Mouse (Mus musculus) hindbrain, embryonic 16.5 days (tissue): Measurements from ENCODE around the gene Gata2. TPM values are rescaled to one million over a fixed set of nuclear protein-coding genes. Genes with fewer than 3 reads are reported as not detected.

Source experiments
- ATAC-seq: fragments of 200-750 bp; cut with Nextera tagmentation; 2 replicates; pipeline ENCODE4 v1.8.0; 2017; ENCODE audit warnings: moderate TSS enrichment, moderate library complexity
- H3K27ac ChIP-seq: fragments of 300-500 bp; sonication (generic); 2 replicates; pipeline ENCODE4 v1.5.1; 2014; ENCODE audit warnings: low read depth, mild to moderate bottlenecking, control low read depth, low read length, moderate library complexity
- H3K27me3 ChIP-seq: fragments of 300-500 bp; sonication (generic); replicated peaks from 2 replicates; pipeline ENCODE4 v1.6.1; 2014; ENCODE audit warnings: low read length; ENCODE audit not compliant: control insufficient read depth, insufficient read depth
- H3K36me3 ChIP-seq: fragments of 300-500 bp; sonication (generic); 2 replicates; pipeline ENCODE4 v1.6.1; 2014; ENCODE audit warnings: mild to moderate bottlenecking, low read length, moderate library complexity, mixed read lengths; ENCODE audit not compliant: control insufficient read depth, insufficient read depth
- H3K4me1 ChIP-seq: fragments of 300-500 bp; sonication (generic); 2 replicates; pipeline ENCODE4 v1.6.1; 2014; ENCODE audit warnings: low read depth, low read length; ENCODE audit not compliant: control insufficient read depth, insufficient read depth
- H3K4me2 ChIP-seq: fragments of 300-500 bp; sonication (generic); 2 replicates; pipeline ENCODE4 v1.6.1; 2014; ENCODE audit warnings: mild to moderate bottlenecking, low read length, control low read depth, moderate library complexity
- H3K4me3 ChIP-seq: fragments of 300-500 bp; sonication (generic); 2 replicates; pipeline ENCODE4 v1.5.1; 2014; ENCODE audit warnings: mild to moderate bottlenecking, low read length, control low read depth, moderate library complexity
- H3K9ac ChIP-seq: fragments of 300-500 bp; sonication (generic); 2 replicates; pipeline ENCODE4 v1.6.1; 2014; ENCODE audit warnings: low read depth, mild to moderate bottlenecking, control low read depth, low read length, moderate library complexity
- H3K9me3 ChIP-seq: fragments of 300-500 bp; sonication (generic); 2 replicates; pipeline ENCODE4 v1.6.1; 2014; ENCODE audit warnings: mild to moderate bottlenecking, low read length, moderate library complexity; ENCODE audit not compliant: control insufficient read depth
- WGBS: fragments of 180-500 bp; shearing (Covaris S2); extraction: QIAGEN DNeasy Blood & Tissue Kit; methylation state at CpG from one replicate; pipeline ENCODE4 v1.1.7; 2014; 5-methylcytosine and 5-hydroxymethylcytosine counted together
- polyA plus RNA-seq: library from polyadenylated mRNA; unstranded; fragments of >200 nt; fragmentation: Nextera tagmentation; extraction: Ambion mirVana; gene quantifications from 2 replicates; pipeline ENCODE4 v1.2.1, GENCODE M21; 2015

Gata2 gene
- polyA plus RNA-seq, 1 experiment from 2014 or later = 14.1 TPM

- no peak overlapping the region for H3K9ac ChIP-seq
- peaks cover 2% of the 10 kb centered on the region; the same call in 1 of the 2 replicates for H3K9me3 ChIP-seq
- no peak overlapping the region for H3K4me2 ChIP-seq
- WGBS = 18% methylated on average over 4 of the region's 4 CpGs
- no peaks in the 10 kb centered on the region for H3K36me3 ChIP-seq
- no peak overlapping the region for H3K4me3 ChIP-seq
- no peaks in the 10 kb centered on the region for H3K4me1 ChIP-seq
- no peak overlapping the region for H3K27ac ChIP-seq
- no peak for ATAC-seq
- H3K27me3 ChIP-seq = no peaks in the 10 kb centered on the region; the same call in 1 of the 2 replicates
Observed at GRCm38 (mm10) chr6:88219094-88219493, 25.4 kb downstream of the Gata2 start.

- no peaks in the 10 kb centered on the region for H3K36me3 ChIP-seq
- peaks cover 2% of the 10 kb centered on the region; the same call in 1 of the 2 replicates for H3K9me3 ChIP-seq
- whole genome bisulfite sequencing = 48% methylated on average over 9 of the region's 10 CpGs
- no peaks in the 10 kb centered on the region for H3K4me1 ChIP-seq
- H3K27ac ChIP-seq = no peak within 1 kb of the TSS
- H3K4me2 ChIP-seq = no peak within 1 kb of the TSS
- H3K9ac ChIP-seq = no peak within 1 kb of the TSS
- ATAC-seq = no peak
- no peaks in the 10 kb centered on the region for H3K27me3 ChIP-seq
- H3K4me3 ChIP-seq = no peak within 1 kb of the TSS
Observed at GRCm38 (mm10) chr6:88221968-88222367, 28.3 kb downstream of the Gata2 start, which contains the start of gene Dnajb8. Gene Dnajb8, plus strand, starts transcription at chr6:88222268.

GRCm38 (mm10) chr6:88226570-88226994, 32.9 kb downstream of the Gata2 start:
- no peak overlapping the region for H3K4me2 ChIP-seq
- no peaks in the 10 kb centered on the region for H3K36me3 ChIP-seq
- WGBS = 16% methylated on average over 5 of the region's 5 CpGs
- H3K27ac ChIP-seq = no peak overlapping the region
- H3K4me3 ChIP-seq = no peak overlapping the region
- ATAC-seq = peak; percentile 48; the same call in 1 of the 2 replicates
- H3K4me1 ChIP-seq = no peaks in the 10 kb centered on the region
- no peak overlapping the region for H3K9ac ChIP-seq
- H3K9me3 ChIP-seq = no peaks in the 10 kb centered on the region
- no peaks in the 10 kb centered on the region for H3K27me3 ChIP-seq

- ATAC-seq = no peak
- Histone ChIP-seq H3K4me2 (no peak overlapping the region), H3K9me3 (no peaks in the 10 kb centered on the region), H3K9ac (no peak overlapping the region), H3K27ac (no peak overlapping the region), H3K27me3 (no peaks in the 10 kb centered on the region), H3K4me3 (no peak overlapping the region), H3K4me1 (no peaks in the 10 kb centered on the region), H3K36me3 (no peaks in the 10 kb centered on the region)
- 70% methylated on average over 7 of the region's 7 CpGs for WGBS
Observed at GRCm38 (mm10) chr6:88227537-88227936, 33.8 kb downstream of the Gata2 start.

- H3K4me3 ChIP-seq = no peak overlapping the region
- no peak for ATAC-seq
- no peak overlapping the region for H3K9ac ChIP-seq
- H3K36me3 ChIP-seq = no peaks in the 10 kb centered on the region
- H3K9me3 ChIP-seq = no peaks in the 10 kb centered on the region
- WGBS = 79% methylated on average over 12 of the region's 12 CpGs
- H3K27me3 ChIP-seq = no peaks in the 10 kb centered on the region
- no peak overlapping the region for H3K27ac ChIP-seq
- no peaks in the 10 kb centered on the region for H3K4me1 ChIP-seq
- no peak overlapping the region for H3K4me2 ChIP-seq
Observed at GRCm38 (mm10) chr6:88229221-88229620, 35.5 kb downstream of the Gata2 start.

GRCm38 (mm10) chr6:88231821-88232220, 38.1 kb downstream of the Gata2 start:
- no peak overlapping the region for H3K4me2 ChIP-seq
- H3K4me1 ChIP-seq = peaks cover 6% of the 10 kb centered on the region
- H3K27me3 ChIP-seq = 0 out of 2 replicates have a peak, but pooled peaks cover 2% of the 10 kb centered on the region
- H3K4me3 ChIP-seq = no peak overlapping the region
- H3K36me3 ChIP-seq = no peaks in the 10 kb centered on the region
- H3K9ac ChIP-seq = no peak overlapping the region
- no peak overlapping the region for H3K27ac ChIP-seq
- H3K9me3 ChIP-seq = no peaks in the 10 kb centered on the region
- no peak for ATAC-seq
- 88% methylated on average over 7 of the region's 7 CpGs for WGBS

- no peak overlapping the region for H3K4me2 ChIP-seq
- H3K36me3 ChIP-seq = no peaks in the 10 kb centered on the region
- 56% methylated on average over 6 of the region's 6 CpGs for WGBS
- peaks cover 6% of the 10 kb centered on the region for H3K4me1 ChIP-seq
- H3K9me3 ChIP-seq = no peaks in the 10 kb centered on the region
- H3K27ac ChIP-seq = no peak overlapping the region
- no peak overlapping the region for H3K9ac ChIP-seq
- 0 out of 2 replicates have a peak, but pooled peaks cover 2% of the 10 kb centered on the region for H3K27me3 ChIP-seq
- no peak overlapping the region for H3K4me3 ChIP-seq
- no peak for ATAC-seq
Observed at GRCm38 (mm10) chr6:88232221-88232620, 38.5 kb downstream of the Gata2 start.

- no peaks in the 10 kb centered on the region for H3K36me3 ChIP-seq
- H3K27ac ChIP-seq = no peak overlapping the region
- WGBS = 86% methylated on average over 8 of the region's 8 CpGs
Observed at GRCm38 (mm10) chr6:88233996-88234395, 40.3 kb downstream of the Gata2 start.

GRCm38 (mm10) chr6:88235461-88235860, 41.8 kb downstream of the Gata2 start:
- H3K9me3 ChIP-seq = no peaks in the 10 kb centered on the region
- no peak overlapping the region for H3K9ac ChIP-seq
- no peak overlapping the region for H3K27ac ChIP-seq
- no peak overlapping the region for H3K4me3 ChIP-seq
- WGBS = 21% methylated on average over 8 of the region's 8 CpGs
- 0 out of 2 replicates have a peak, but pooled peaks cover 2% of the 10 kb centered on the region for H3K27me3 ChIP-seq
- peaks cover 6% of the 10 kb centered on the region for H3K4me1 ChIP-seq
- no peaks in the 10 kb centered on the region for H3K36me3 ChIP-seq
- H3K4me2 ChIP-seq = no peak overlapping the region
- no peak for ATAC-seq

More at GRCm38 (mm10) chr6:88233996-88234395, 40.3 kb downstream of the Gata2 start:
- H3K4me3 ChIP-seq = no peak overlapping the region
- H3K4me1 ChIP-seq = peaks cover 6% of the 10 kb centered on the region
- no peak overlapping the region for H3K9ac ChIP-seq
- H3K27me3 ChIP-seq = 0 out of 2 replicates have a peak, but pooled peaks cover 2% of the 10 kb centered on the region
- H3K4me2 ChIP-seq = no peak overlapping the region
- no peaks in the 10 kb centered on the region for H3K9me3 ChIP-seq
- ATAC-seq = no peak; the same call in 1 of the 2 replicates
